Mouse (Mus musculus): Measurements from ENCODE around the gene Pnpla7. TPM values are rescaled to one million over a fixed set of nuclear protein-coding genes. Genes with fewer than 3 reads are reported as not detected.

The Pnpla7 gene
- 80.4 TPM for polyA plus RNA-seq (2017; shearing (Covaris generic))

GRCm38 (mm10) chr2:24975704-24976297 lies at the start of gene Pnpla7:
Gene Pnpla7, plus strand, starts transcription at chr2:24976033.

GRCm38 (mm10) chr2:24935057-24935796 lies 40.6 kb upstream of the Pnpla7 start, which contains the start of gene Arrdc1:
Gene Arrdc1, minus strand, starts transcription at chr2:24935252.

GRCm38 (mm10) chr2:24949421-24950188 lies 26.2 kb upstream of the Pnpla7 start, which contains the start of gene Zmynd19:
Gene Zmynd19, plus strand, starts transcription at chr2:24949792.

DNA sequence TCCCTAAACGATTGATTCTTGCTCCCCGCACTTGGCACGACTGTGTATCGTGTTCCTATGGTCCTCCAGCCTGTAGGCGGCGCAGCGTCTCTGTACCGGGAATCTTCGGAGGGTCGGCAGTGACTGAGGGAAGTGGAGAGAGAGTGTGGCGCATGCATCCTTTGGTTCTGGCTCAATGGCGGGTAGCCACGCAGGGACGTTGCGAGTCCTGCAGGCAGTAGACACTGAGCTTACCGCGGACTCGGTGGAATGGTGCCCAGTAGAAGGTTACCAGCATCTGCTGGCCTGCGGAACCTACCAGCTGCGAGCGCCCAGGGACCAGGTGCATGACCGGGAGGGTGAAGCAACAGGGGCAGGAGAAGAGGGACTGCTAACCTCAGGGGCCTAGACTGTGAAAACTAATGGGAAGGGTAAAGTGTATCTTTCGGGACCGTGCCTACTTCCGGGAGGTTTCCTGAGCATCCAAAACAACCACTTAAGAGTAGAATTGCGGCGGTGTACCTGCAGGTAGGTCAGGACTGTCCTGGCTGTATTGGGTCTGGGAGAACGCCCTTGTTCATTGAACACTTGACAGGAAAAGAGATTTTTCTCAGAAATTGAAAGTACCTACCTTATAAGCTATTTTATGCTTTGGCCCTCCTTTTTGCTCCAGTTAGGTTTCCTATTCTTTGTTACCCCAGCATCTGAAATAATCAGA lies 13.4 kb upstream of the Pnpla7 start, which contains the start of gene Dph7:
Gene Dph7, plus strand, starts transcription at position 97 of the 697 bp plus-strand sequence.

GRCm38 (mm10) chr2:24974906-24975703 lies 728 bp upstream of the Pnpla7 start, which contains the start of gene Mrpl41:
Gene Mrpl41, minus strand, starts transcription at chr2:24975098.

GRCm38 (mm10) chr2:25054221-25055067 lies 78.6 kb downstream of the Pnpla7 start, which contains the start of gene Nsmf:
Gene Nsmf, plus strand, starts transcription at chr2:25054355.

DNA sequence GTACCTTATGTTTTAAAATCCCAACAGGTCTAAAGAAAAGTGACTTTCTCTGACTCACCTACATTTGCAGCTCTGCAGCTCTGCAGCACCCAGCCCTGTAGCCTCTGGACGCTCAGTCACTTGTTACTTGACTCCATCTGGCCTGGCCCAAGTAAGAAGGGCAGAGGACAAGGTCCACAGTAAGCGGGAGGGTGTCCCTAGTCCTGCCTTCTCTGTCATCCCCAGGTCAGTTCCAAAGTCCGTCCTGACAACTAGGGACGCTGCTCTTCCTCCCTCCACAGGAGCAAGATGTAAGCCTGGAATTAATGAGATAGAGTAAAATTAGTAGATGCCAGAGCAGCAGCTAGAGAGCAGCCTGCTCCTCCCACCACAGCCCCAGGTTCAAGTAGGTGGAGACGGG lies 104.2 kb downstream of the Pnpla7 start, which contains the start of gene Entpd8:
Gene Entpd8, plus strand, starts transcription at position 229 of the 400 bp plus-strand sequence.

DNA sequence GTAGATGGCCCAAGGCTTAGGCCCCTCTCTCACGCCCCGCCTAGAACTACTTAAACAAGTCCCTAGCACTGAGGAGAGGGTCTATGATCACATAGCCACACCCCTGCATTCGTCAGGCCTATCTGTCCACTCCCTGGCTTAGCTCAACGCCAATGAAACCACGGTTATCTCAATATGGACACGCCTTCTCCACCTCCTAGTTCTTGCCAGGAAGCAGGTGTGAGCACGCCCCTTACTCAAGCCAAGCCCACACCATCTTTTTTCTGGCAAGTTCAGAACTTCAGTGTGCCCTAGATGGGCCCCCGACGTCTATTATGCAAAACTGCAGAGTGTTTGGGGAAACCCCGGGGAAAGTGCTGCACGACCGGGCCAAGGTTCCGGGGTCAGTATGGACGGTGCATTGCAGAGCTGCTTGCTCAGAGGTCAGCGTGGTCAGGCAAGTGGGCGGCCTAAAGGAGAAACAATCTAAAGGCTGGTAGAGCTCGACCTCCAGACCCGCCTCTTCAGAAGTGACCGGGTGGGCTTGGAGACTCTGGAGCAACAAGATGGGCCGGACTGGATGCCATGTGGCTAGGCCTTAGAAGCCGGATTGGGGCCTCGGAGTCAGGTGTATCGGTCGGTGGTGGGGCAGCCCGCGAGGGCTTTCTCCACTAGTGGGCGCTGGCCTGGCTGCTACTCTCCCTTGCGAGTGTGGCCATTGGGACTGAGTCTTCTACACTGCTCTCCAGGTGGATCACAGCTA lies 119.4 kb downstream of the Pnpla7 start, which contains the start of gene Noxa1:
Gene Noxa1, minus strand, starts transcription at position 41 of the 742 bp plus-strand sequence.

Other genes starting within 250 kb of the Pnpla7 start
- 0.02 TPM for gene Cacna1b, start 212.9 kb upstream of the Pnpla7 start, polyA plus RNA-seq (2017; shearing (Covaris generic))
- gene Ehmt1, start 56.4 kb upstream of the Pnpla7 start, polyA plus RNA-seq (2017; shearing (Covaris generic)) = 43.8 TPM
- gene Arrdc1, start 40.8 kb upstream of the Pnpla7 start, polyA plus RNA-seq (2017; shearing (Covaris generic)) = 256 TPM
- 20.8 TPM for gene Zmynd19, start 26.2 kb upstream of the Pnpla7 start, polyA plus RNA-seq (2017; shearing (Covaris generic))
- gene Dph7, start 13.6 kb upstream of the Pnpla7 start, polyA plus RNA-seq (2017; shearing (Covaris generic)) = 33.5 TPM
- 90.2 TPM for gene Mrpl41, start 935 bp upstream of the Pnpla7 start, polyA plus RNA-seq (2017; shearing (Covaris generic))
- 53.2 TPM for gene Nsmf, start 78.3 kb downstream of the Pnpla7 start, polyA plus RNA-seq (2017; shearing (Covaris generic))
- gene Entpd8, start 104.3 kb downstream of the Pnpla7 start, polyA plus RNA-seq (2017; shearing (Covaris generic)) = 0.37 TPM
- gene Noxa1, start 119.1 kb downstream of the Pnpla7 start, polyA plus RNA-seq (2017; shearing (Covaris generic)) = 8.3 TPM
- 5.1 TPM for gene Nrarp, start 204.7 kb downstream of the Pnpla7 start, polyA plus RNA-seq (2017; shearing (Covaris generic))
- 115 TPM for gene Tor4a, start 220.9 kb downstream of the Pnpla7 start, polyA plus RNA-seq (2017; shearing (Covaris generic))
- gene Nelfb, start 235.5 kb downstream of the Pnpla7 start, polyA plus RNA-seq (2017; shearing (Covaris generic)) = 141 TPM
- not detected for gene Stpg3, start 238.6 kb downstream of the Pnpla7 start, polyA plus RNA-seq (2017; shearing (Covaris generic))
- gene Fam166a, start 242.7 kb downstream of the Pnpla7 start, polyA plus RNA-seq (2017; shearing (Covaris generic)) = 0.49 TPM
- 174 TPM for gene Tubb4b, start 248.7 kb downstream of the Pnpla7 start, polyA plus RNA-seq (2017; shearing (Covaris generic))

Measured in CD4-positive, CD25-positive, alpha-beta regulatory T cell (primary cell).